Mouse (Mus musculus) kidney, adult 2 months (tissue): Measurements from ENCODE around the gene Nav3.

Experiments used
- CTCF ChIP-seq: fragments of 200-500 bp; conservative IDR thresholded peaks from 2 replicates; pipeline ENCODE4 v1.5.1; 2011; ENCODE audit warnings: low read depth, mild to moderate bottlenecking, control low read depth, low read length, moderate library complexity, mixed read lengths; ENCODE audit not compliant: insufficient read depth, insufficient read length
- POLR2A ChIP-seq: fragments of 200-500 bp; IDR thresholded peaks from one replicate; pipeline ENCODE4 v1.6.1; 2011; ENCODE audit warnings: low read depth, low read length, control low read depth

- TF ChIP-seq CTCF (no peak), POLR2A (no peak)
Observed at GRCm38 (mm10) chr10:110372724-110373455, 83.1 kb downstream of the Nav3 start.
